Mouse (Mus musculus) brown adipose tissue, adult 24 weeks (tissue): ENCODE measurements at regions not wholly inside any gene's neighbourhood (a gene's known extent, or its start where the extent isn't known, plus 50 kb on each side); places are given as distances from the start of the nearest gene placed in this dataset.

Experiments
- H3K27ac ChIP-seq: fragments of 200-500 bp; replicated peaks from 2 replicates; pipeline ENCODE4 v1.5.1; 2012; ENCODE audit warnings: low read depth, mild to moderate bottlenecking, low read length
- H3K4me1 ChIP-seq: fragments of 200-500 bp; 2 replicates; pipeline ENCODE4 v1.6.1; 2012; ENCODE audit warnings: low read length, mixed read lengths; ENCODE audit not compliant: control insufficient read depth, insufficient read depth, insufficient read length
- H3K4me3 ChIP-seq: fragments of 200-500 bp; 2 replicates; pipeline ENCODE4 v1.5.1; 2012; ENCODE audit warnings: low read depth, mild to moderate bottlenecking, low read length, moderate library complexity; ENCODE audit not compliant: insufficient read depth

DNA sequence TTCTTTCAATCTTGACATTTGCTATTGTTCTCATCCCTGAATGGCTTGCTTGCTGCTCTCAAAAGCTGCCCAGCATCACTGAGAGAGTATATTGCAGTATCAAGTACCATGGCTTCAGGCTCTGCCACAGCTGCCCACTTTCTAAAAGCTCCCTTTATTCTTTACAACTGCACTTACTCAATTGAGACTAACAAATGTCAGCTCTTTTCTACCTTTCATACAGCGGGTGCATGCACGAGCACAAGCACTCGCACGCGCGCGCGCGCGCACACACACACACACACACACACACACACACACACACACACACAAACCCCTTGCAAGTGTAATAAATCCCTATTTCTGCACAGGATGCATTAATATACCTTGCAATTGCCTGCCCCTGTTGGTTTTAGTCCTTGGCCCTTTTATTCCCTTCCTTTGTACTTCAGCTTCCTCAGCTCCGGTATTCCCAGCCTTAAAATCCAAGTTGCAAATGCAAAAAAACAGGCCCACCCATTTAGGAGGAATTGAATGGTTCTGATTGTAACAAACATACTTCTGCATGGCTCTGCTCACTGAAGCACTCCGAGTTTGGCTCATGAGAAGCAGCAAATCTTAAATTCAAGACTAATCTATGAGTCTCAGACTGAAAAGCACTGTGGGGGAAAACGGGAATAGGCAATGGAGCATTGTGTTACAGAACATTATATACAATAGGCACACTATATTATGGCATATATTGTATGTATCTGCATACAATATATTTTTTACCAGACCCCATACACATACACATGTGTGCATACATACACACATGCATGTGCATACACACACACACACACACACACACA, 447.7 kb upstream of the Btbd3 start:
- no peak overlapping the region for H3K4me3 ChIP-seq
- H3K4me1 ChIP-seq = no peaks in the 10 kb centered on the region
- H3K27ac ChIP-seq = no peak overlapping the region

DNA sequence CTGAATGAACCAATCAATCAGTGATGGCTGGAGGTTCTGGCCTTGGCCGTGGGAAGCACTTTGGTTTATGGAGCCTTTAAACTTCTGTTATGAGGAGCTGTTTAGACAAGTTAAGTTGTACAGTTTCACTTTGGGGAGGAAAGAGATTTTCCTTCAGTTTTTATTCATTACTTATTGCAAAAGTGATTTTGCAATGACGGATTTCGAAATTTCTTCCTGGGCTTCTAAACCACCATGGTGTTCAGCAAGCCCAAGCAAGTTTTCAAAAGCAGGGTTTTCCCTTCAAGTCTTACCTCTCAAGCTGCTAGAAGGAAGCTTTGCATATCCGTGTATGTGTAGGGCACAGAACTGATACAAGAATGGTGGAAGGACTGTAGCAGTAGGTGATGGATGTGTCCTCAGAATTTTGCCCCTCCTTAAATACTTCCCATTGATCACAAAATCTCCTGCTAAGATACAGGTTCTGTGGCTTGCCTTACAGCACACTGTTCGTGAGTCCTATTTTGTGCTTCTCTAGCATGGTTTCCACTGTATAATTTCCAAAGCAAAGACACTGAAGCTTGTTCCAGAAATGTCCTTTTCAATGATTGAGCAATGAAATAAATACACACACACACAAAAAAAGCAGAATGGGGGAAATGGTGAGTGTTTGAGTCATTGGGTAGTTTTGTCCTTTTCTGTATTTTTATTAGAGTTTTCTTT, 448.6 kb upstream of the Btbd3 start:
- H3K4me3 ChIP-seq = no peak overlapping the region
- peak overlapping the region; percentile 62 for H3K27ac ChIP-seq
- H3K4me1 ChIP-seq = no peaks in the 10 kb centered on the region

GRCm38 (mm10) chr2:137794841-137795240, 461.5 kb upstream of the Btbd3 start:
- no peaks in the 10 kb centered on the region for H3K4me1 ChIP-seq
- H3K4me3 ChIP-seq = no peak overlapping the region
- no peak overlapping the region for H3K27ac ChIP-seq

DNA sequence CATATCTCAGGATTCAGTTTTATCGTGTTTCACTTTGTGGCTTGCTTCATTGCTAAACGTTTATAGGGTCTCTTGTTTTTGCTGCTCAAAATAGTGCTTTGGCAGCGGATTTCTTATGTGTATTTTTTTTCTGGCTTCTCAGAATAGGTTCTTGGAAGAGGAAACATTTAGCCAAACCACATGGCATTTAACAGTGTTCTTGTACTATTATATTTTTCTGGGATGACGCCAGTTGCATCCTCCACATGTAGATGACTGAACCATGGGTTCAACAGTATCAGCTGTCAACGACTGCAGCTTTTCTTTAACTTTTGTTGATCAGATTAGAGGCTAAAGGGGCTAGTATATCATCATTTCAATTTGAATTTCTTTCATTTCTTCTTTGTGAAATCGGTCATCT, 472.3 kb upstream of the Btbd3 start:
- Histone ChIP-seq H3K4me1 (no peaks in the 10 kb centered on the region), H3K27ac (no peak overlapping the region), H3K4me3 (no peak overlapping the region)

DNA sequence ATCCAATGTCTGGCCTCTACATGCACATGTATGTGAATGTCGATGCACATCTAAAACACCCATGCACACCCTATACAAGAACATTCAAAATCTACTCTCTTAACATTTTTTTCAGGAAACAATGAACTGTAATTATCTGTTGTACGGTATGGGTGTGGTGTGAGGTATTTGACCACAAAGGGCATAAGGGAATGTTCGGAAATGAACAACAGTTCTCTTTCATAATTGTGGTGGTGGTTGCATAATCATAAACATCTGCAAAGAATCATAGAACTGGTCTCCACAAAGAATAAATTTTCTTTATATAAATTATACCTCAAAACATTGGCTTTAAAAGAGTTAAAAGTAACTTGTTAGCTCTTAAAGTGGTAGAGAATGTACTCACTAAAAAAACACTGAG, 478.9 kb upstream of the Btbd3 start:
- Histone ChIP-seq H3K4me3 (no peak overlapping the region), H3K4me1 (no peaks in the 10 kb centered on the region), H3K27ac (no peak overlapping the region)

DNA sequence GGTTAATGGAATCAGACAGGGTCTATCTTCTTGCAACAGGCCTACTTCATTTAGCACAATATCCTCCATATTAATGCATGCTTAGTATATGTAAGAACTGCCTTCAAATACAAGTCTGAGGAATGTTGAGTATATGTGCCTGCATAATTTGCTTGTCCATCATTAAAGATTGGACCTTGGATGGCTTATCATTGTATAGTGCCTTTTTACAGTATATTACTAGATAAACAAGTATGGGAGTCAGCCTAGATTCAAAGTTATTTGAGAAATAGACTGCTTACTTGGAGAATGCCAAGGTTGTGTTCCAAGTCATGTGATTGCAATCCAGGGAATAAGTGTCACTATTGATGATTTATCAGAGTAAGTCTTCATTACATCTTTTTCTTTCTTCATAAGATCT, 491.6 kb upstream of the Btbd3 start:
- Histone ChIP-seq H3K4me3 (no peak overlapping the region), H3K27ac (no peak overlapping the region), H3K4me1 (no peaks in the 10 kb centered on the region)

GRCm38 (mm10) chr2:137759455-137759854, 496.9 kb upstream of the Btbd3 start:
- H3K27ac ChIP-seq = no peak overlapping the region
- no peak overlapping the region for H3K4me3 ChIP-seq
- no peaks in the 10 kb centered on the region for H3K4me1 ChIP-seq

DNA sequence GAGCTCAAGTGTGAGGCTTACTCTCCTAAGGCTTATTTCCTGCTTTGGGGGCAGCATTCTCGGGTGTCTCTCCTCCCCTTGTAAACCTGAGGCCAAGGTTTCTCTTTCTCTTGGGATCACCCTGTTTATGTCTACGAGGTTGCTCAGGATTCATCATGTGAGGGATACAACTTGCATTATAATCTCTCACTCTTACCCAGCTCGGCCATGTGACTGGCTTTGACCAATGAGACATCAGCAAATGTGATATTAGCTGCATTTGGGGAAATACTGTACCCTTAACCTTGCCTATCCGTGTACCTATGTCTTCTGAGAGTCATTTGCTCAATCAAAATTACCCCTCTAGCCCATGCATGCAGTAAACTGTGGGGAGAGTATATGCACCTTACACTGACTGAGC, 498.0 kb upstream of the Btbd3 start:
- Histone ChIP-seq H3K4me1 (no peaks in the 10 kb centered on the region), H3K27ac (no peak overlapping the region), H3K4me3 (no peak overlapping the region)

DNA sequence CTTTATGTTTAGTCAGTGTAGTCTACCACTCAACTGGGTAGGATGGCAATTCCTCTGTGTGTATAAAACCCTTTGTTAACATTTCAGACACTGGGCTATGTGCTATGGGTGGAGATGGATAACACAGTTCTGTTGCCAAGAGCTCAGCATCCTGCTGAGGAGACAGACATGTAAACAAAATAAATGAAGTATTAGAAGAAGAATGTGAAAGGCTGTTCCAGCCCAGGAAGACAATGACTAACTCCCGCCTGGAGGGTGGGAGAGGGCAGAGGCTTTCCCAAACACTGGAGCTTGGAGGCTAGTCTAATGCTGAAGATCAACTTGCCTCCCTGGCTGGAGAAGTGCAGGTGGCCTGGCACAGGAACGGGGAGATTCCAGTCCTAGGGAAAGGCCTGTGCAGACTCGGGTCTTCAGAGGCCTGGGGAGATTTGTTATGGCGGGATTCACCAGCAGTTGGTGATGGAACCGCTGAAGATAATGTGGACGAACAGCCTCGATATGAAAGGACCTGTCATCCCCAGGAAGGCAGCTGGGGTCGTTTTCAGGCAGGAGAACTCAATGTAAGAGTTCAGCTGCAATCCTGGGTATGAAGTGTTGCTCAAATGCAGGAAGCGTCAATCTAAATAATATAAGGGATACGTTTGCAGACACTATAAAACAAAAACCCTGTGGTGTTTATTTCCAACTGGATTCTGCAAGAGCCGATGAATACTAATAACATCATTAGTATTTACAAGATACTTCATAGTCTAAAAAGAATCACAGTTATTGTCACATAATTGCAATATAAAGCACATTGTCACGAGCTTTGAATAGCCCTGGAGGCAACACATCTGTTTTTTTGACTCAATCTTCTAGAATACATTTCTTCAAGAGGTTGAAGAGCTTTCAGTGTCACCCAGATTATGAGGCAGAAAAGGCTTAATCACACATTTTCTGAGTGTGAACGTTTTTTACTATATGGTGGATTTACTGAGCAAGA, 498.8 kb upstream of the Btbd3 start:
- H3K27ac ChIP-seq = no peak overlapping the region
- no peak overlapping the region for H3K4me3 ChIP-seq
- no peaks in the 10 kb centered on the region for H3K4me1 ChIP-seq

GRCm38 (mm10) chr2:137756220-137756619, 500.1 kb upstream of the Btbd3 start:
- Histone ChIP-seq H3K4me3 (no peak overlapping the region), H3K4me1 (no peaks in the 10 kb centered on the region), H3K27ac (no peak overlapping the region)

DNA sequence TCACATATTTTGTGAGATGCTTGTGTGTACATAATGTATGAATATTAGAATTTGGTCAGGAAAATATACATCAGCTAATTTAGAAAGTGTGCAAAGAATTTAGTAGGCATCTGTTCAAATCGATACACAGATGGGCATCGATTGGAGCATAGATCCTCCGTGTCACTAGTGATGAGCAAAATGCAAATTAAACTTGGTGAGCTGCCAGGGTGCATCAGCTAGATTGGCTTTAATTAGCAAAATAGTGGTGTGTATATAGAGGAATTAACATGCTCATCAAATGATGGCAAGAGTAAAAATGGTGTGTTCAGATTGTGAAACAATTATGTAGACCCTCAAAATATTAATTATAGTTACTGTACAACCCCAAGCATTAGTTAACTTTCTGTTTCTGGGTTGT, 501.9 kb upstream of the Btbd3 start:
- Histone ChIP-seq H3K4me3 (no peak overlapping the region), H3K27ac (no peak overlapping the region), H3K4me1 (no peaks in the 10 kb centered on the region)

GRCm38 (mm10) chr2:137732410-137732809, 524.0 kb upstream of the Btbd3 start:
- Histone ChIP-seq H3K4me3 (no peak overlapping the region), H3K27ac (no peak overlapping the region), H3K4me1 (peaks cover 3% of the 10 kb centered on the region; the same call in 1 of the 2 replicates)

- Histone ChIP-seq H3K4me1 (peaks cover 3% of the 10 kb centered on the region; the same call in 1 of the 2 replicates), H3K4me3 (no peak overlapping the region), H3K27ac (no peak overlapping the region)
Measured at GRCm38 (mm10) chr2:137730472-137730931, 525.9 kb upstream of the Btbd3 start.

GRCm38 (mm10) chr2:137729871-137730270, 526.5 kb upstream of the Btbd3 start:
- H3K4me3 ChIP-seq = no peak overlapping the region
- H3K27ac ChIP-seq = no peak overlapping the region
- H3K4me1 ChIP-seq = peaks cover 3% of the 10 kb centered on the region; the same call in 1 of the 2 replicates

DNA sequence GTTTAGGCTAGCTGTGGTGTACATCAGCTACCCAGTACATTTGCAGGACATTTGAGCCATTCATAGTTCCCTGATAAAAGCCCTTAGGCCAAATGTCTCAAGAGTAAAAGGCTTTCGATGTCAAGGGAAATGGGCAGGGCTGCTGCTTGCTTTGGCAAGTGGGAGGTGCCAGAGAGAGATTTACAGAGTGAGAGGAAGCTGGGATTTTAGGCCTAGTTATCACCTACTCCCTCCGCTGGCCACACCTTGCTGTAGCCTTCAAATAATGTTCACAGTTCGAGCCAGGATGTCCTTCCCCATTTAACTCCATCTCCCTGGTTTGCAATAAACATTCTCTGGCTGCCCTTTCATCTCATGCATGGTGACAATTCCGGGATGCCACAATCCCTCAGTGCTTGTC, 527.2 kb upstream of the Btbd3 start:
- Histone ChIP-seq H3K27ac (no peak overlapping the region), H3K4me3 (no peak overlapping the region), H3K4me1 (peaks cover 3% of the 10 kb centered on the region; the same call in 1 of the 2 replicates)
